Mouse (Mus musculus): ENCODE data around the gene Hspg2.

The Hspg2 gene

DNA sequence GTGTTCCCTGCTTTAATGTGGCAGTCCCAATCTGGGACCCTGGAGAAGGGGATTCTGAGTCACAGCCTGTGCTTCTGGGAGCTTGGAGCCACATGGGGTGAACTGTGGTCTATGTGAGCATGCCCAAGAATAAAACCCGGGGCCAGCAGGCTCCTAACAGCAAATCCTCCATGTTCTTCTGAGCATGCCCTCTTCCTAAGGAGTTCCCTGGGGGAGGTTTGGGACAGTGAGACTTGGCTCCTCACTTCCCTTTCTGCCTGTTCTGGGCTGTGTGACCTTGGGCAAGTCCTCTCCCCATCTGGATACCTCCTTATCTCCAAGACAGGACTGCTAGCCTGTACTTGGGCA lies 12.4 kb downstream of the Hspg2 start:
- DNase-seq (ENCODE audit: low spot score in 2 of 2) = no peak

DNA sequence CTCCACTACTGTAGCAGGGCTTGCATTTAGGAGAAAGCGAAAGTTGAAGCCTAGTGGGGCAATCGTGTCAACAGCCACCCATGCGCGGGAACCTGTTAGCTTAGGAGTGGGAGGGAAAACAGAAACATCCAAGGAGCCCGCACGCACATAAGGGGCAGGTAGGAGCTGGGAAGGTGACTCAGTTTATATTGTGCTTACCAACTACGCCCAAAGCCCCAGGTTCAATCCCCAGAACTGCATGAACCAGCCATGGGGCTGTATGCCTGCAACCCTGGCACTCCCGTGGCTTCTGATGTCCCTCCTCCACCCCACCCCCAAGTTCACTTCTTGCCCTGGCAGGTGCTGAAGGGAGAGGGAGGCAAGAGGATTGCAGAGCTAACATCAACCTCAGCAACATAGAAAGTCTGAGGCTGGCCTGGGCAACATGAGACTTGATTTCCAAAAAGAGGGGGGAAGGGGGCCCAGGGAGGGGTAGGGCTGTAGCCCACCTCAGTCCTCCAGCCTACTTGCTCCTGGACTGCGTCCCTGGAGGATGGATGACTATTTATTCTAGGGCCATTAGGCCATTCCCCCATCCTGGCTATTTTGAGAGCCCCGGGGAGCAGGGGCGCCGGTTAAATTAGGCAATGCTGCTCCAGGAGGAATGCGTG lies 12.9 kb downstream of the Hspg2 start:
- no peak for DNase-seq (ENCODE audit: low spot score in 2 of 2)

DNA sequence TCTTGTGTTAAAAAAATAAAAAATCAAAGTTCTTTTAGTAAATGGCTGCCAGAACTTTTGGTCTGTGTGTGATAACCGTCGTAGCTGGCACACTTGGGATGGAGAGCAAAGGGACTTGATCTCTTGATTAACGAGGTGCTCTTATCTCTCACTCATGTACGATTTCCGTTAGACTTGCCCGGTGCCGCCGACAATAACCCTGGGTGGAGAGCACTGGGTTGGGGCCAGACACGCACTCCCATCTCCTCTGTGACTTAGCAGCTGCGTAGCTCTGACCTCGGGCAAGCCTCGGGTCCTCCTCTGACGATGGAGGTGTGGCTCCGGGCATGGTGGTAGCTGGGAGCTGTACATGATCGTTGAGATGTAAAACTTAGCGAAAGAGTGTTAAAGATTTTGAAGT lies 15.3 kb downstream of the Hspg2 start:
- no peak for DNase-seq (ENCODE audit: low spot score in 2 of 2)

DNA sequence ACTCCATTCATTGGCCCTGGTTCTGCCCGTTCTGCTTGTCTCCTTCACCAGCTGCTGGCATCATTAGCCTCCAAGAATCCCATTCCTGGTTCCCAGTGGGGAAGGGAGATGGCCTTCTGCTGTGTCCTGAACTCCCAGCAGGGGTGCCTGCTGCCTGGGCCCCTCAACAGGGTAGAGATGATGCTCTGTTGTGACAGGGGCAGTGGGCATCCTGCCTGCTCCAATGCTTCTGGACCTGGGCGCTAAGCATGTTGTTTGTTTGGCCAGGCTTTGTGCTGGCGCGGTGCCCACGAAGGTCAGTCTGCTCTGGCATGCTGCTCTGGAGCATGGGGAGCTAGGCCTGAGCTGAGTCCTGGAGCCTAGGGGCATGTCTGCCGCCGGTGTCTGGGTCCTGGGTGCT lies 16.0 kb downstream of the Hspg2 start:
- DNase-seq (ENCODE audit: low spot score in 2 of 2) = no peak

DNA sequence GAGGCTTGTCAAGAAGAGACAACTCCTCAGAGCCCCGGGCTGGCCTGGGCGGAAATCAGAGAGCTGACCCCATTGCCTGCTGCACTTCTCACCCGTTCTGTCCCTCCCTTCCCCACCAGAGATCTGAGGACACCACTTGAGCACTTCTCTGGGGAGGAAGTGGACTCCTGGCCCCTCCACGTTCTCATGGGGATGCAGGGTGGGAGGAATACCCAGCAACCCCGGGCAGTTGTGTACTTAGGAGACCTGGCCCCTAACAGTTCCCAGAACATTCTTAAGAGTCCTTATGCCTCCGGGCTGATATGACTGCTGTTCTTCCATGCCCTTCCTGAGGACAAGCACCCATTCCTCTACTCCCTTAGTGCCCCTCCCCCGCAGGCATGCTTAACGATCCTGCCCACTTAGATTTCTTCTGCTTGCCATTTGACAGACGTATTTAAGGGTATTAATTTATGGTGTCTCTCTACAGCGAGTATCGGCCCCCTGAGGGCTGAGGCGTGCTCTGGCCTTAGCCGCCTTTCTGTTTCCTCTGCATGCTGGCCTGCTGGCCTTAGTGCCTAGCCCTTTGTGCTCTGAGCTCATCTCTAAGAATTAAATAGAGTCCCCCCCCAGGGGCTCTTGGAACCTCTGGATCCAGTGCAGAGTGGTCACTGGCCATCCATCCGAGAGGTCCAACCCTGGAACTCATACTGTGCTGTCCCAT lies 16.8 kb downstream of the Hspg2 start:
- DNase-seq (ENCODE audit: low spot score in 2 of 2) = no peak

DNA sequence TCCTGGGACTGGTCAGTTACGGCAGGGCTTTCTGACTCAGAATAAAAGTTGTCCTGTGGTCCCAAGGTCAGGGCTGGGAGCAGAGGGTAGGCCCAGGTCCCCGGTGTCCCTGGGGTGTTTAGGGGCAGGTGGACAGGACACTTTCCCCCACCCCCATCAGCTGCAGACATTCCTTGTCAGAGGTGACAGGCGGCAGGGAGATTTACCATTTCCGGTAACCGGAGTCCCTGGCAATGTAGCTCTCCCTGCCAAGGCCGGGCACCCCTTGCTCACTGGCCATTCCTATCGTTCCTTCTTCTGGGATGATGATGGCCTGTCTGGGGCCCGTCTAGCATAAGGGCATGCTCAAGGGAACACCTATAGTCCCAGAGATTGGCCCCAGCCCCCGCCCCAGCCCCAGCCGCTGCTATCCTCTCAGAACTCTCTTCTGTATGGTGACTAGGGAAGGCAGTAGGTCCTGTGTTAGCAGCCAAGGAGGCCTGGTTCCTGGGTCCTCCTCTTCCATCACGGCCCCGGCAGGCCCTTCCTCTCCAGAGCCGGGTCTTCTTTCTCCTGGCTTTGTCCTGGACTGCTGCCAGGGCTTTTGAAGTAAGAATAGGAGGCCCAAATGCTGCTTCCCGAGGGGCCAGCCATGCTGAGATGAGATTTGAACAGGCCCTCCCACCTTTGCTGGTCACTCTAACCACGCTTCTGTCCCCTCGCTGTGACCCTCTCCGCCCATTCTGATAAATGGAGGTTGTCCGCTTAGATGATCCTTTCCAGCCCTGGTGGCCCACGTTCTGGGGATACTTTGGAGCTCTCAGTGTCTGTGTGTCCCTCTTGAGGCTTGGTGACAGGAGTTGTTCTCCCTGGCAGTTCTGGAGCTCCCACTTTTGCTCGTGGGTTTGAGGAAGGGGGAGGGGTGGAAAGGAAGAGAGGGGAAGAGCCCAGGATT lies 17.8 kb downstream of the Hspg2 start:
- DNase-seq (ENCODE audit: low spot score in 2 of 2) = no peak

DNA sequence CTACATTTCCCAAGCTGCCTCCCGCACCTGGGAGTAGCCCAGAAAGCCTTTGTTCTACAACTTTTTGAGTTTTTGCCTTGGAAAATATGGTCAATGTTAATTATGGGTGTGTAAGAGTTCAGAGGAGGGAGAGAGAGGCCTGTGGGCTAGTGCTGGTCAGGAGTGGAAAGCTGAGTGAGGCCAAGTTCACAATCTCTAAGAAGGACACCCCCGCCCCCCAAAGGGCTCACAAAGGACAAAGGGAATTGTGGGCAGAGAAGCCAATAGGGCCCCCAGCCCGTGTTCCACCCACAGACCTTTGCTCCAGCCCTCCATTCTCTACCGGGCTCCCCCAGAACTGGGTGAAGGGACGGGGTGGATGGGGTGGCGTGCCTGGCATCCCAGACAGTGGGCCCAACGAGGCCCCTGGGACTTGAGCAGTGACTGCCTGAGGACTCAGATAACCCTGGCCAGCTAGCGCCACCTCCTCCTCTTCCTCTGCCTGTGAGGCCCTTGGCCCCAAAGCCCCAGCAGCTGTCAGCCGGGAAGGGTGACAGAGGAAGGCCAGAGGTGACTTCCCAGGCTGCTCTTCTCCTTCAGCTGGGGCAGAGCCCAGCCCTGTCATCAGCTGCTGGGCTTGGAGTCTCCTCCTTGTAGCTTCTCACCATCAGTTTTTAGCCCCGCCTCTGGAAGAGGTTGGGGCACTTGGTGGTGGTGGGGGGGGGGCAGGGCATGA lies 18.9 kb downstream of the Hspg2 start:
- no peak for DNase-seq (ENCODE audit: low spot score in 2 of 2)

DNA sequence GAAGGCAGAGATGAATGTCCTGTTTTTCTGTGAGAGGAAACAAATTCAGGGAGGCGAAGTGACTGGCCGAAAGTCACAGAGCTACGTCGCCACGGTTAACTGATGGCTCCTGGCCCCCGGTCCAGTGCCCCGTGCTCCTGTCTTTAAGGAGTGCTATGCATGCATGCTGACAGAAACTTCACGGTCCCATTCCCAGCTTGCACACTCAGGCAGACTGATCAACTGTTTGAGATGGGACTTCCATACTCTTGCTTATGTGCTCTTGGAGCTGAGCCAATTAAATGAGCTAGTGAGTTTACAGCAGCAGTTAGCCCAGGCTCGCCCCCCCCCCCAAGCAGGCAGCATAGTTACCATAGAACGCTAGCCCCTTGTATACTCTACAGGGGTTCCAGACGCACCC lies 19.5 kb downstream of the Hspg2 start:
- DNase-seq (ENCODE audit: low spot score in 2 of 2) = no peak

DNA sequence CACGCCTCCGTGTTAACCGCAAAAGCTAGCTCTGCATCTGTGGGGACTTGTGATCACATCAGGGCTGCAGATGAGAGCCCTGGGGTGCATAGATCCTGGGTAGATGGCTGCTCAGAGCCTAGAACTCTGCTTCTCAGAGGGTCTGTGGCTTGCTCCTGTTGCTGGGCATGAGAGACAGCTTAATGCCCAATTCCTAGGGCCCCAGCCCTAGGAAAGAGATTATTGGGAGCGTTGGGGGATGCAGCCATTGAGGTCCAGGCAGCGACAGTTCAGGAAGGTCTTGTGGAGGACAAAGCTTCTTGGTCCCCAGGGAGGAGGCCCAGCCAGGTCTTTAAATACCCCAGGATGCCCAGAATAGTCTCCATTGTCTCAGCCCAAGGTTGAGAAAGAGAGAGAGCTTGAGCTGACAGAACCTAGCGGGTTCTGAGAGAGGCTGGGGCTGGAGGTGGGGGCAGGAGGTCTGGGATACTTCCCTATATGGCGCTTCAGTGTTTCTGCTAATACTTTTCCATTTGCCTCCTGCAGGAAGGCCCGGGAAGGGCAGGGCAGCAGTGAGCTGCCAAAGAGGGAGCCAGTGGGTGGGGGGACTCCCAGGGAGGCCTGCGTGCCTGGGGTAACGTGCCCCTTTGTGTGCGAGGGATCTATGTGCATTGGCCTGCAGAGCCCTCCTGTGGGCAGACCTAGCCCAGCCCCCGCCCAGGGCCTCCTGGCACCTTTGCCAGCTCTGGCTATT lies 20.2 kb downstream of the Hspg2 start:
- DNase-seq (ENCODE audit: low spot score in 2 of 2) = no peak

DNA sequence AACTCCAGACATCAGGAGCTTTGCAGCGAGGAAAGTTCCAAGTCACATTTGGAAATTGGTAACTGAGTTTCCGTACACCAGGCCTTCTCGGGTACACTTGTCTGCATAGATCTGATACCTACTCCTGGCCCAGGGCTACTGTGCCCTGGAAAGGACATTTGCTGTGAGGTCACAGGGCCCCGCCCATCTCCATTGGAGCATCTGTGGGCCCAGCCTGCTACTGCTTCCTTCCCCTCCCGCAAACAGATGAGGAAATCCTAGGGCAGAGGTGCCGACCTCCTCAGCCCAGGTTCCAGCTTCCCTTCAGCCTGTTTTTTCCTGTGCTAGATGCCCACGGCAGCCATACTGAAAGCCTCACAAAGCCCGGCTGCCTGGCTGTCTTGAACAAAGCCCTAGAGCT lies 21.4 kb downstream of the Hspg2 start:
- no peak for DNase-seq (ENCODE audit: low spot score in 2 of 2)

DNA sequence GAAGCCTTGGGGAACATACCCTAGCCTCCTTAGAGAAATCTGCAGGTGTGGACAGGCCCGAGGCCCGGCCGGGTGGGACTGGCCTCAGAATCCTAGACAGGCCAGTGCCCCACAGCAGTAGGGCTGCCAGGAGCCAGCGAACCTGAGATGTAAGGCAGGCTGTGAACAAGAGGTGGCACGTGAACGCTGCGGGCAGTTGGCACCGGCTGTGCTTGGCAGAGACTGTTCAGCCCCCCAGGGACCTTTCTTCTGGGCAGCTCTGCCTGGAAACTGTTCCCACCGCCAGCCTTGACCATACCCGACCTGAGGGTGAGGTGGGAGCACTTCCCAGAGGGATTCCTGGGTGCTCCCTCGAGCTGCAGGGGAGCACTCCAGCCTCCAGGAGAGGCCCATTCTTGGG lies 24.0 kb downstream of the Hspg2 start:
- no peak for DNase-seq (ENCODE audit: low spot score in 2 of 2)

DNA sequence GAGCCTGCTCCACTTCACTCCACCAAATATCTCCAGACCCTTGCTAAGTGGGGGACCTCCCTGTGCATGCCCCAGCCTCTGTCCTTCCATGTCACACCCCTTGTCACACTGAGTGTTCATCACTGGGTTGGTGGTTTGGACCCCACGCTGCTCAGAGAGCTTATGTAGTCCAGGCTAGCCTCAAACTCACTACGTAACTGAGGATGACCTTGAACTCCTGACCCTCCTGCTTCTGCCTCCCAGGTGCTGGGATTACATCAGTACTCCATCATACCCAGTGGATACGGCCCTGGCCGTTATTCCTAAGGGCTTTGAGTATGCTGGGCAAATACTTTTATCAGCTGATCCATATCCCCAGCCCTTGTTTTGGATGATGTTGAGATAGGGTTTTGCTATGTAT lies 24.6 kb downstream of the Hspg2 start:
- DNase-seq (ENCODE audit: low spot score in 2 of 2) = no peak

DNA sequence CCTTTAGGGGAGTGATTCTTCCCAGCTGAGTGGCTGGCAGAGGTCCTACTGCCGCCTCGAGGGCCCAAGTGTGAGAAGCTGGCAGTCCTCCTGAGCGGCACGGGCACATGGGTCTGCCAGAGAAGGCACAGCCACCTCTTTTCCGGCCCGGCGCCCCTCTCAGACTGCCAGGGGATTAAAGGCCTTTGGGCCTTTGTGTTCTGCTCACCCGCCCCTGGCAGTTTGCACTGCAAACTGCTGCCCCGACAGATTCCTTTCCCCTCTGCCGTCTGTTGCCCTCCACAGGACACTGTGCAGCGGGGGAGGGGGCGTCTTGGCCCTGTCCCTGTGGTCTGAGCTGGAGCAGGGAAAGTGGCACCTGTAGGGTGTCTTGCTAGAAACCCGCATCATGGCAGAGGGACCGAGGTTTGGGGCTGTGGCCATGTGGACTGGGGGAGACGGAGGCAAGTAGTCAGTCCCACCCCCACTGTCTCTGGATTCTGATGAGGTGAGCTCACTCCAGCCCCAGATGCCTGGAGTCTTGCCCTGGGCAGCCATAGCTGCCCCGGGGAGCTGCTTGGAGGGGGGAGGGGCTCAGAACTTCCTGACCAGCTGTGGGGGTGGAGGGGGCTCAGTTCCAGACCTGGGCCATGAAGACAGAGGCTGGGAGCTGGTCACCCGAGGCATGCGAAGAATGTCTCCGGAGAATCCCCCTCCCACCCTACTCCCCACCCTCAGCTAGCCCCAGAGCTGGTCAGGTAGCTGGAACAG lies 26.4 kb downstream of the Hspg2 start:
- DNase-seq (ENCODE audit: low spot score in 2 of 2) = no peak

DNA sequence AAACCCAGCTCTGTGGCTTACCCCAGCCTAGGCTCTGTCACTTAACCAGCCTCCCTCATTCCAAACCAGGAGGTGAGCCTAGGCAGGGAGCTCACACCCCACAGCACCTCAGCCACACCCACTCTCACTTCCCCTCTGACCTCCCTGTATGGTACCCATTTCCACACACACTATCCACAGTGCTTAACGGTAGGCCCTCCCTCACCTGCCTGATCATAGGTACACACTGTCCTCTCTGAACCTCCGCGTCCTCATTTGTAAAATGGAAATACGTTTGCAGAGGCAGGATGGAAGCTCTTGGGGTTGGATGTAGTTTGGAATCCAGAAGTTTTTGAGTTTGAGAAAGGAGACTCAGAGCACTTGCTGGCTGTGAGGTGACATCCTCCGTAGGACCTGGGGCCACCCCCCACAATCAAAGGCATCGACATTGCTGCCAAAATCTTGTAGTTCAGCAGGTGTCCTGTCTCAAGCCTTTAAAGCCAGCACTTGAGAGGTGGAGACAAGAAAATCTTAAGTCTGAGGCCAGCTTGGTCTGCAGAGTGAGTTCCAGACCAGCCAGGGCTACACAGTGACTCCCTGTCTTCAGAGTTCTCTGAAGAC lies 27.0 kb downstream of the Hspg2 start:
- no peak for DNase-seq (ENCODE audit: low spot score in 2 of 2)

DNA sequence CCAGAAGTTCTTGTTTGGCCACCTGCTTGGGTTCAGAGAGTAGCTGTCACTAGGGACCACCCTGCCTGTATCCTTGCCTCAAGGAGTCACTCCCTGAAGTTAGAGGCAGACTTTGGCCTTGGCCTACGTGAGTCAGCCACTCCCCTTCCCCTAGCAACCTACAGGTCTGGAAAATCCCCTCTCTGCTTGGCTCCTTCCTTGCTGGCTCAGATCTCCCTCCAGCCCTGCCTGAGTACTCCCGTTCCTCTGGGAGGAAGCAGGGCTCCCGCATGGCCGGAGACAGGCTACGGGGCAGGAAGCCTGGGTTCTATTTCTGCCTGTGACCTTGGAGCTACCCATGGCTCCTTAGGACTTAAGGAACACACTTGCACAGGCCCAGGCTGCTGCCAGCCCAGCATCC lies 28.8 kb downstream of the Hspg2 start:
- DNase-seq (ENCODE audit: low spot score in 2 of 2) = no peak

DNA sequence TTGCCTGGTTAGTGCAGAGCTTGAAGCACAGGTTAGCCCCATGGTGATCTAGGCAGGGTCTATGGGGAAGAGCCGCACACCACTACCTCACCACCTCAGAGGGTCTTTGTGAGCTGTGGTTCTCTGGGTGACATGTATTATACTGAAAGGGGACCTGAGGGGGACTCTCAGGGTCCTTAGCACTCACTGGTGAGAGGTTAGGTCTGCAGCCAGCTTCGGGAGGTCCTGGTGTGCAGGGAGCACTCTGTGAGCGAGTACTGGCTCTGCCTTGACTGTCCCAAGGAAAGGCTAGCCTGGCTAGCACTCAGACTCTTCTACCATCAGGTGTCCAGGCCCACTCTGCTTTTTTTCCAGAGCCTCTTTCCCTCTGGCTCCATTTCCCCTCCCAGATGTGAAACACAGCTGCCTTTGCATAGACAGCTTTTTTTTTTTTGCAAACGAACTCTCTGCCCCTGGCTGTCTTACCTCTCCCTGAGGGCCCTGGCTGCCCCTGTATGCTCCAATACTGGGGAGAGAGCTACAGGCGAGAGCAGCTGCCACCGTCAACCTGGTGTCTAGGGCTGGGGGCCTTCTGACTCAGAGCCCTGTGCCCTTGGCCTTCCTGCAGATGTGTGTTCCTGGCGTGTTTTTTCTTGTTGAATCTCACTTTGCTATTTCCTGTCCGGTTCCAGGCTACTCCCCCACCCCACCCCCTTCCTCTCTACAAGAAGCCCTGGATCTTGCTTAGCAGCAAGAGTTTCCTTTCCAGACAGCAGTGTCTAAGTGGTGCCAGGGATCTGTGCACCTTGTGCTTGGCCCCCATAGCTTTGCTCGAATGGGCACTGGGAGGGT lies 29.5 kb downstream of the Hspg2 start:
- DNase-seq (ENCODE audit: low spot score in 2 of 2) = no peak

DNA sequence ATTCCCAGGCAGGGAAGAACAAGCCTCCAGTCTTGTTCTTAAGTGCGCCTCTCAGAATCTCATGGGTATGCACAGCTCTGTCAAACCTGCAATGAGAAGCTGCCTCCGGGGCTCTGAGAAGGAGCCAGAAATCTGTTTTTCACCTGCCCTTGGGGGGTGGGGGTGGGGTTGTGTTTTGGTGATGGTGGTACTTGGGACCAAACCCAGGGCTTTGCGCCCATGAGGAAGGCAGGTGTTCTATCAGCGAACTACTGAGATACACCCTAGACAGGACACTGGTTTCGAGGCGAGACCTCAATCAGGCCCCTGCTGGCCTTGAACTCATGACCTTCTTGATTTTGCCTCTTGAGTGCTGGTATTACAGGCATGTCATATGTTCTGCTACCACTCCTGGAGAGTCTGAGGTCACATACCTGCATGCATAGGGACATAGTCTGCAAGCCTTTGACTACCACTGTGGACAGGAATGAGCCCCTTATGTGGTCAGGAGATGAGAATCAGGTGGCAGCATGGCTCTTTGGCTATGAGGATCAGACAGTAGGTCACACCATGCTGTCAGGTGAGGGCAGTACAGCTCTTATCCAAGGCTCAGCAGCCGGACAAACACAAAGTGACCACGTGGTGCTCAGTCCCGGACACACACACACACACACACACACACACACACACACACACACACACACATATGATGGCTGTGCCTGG lies 30.5 kb downstream of the Hspg2 start:
- no peak for DNase-seq (ENCODE audit: low spot score in 2 of 2)

DNA sequence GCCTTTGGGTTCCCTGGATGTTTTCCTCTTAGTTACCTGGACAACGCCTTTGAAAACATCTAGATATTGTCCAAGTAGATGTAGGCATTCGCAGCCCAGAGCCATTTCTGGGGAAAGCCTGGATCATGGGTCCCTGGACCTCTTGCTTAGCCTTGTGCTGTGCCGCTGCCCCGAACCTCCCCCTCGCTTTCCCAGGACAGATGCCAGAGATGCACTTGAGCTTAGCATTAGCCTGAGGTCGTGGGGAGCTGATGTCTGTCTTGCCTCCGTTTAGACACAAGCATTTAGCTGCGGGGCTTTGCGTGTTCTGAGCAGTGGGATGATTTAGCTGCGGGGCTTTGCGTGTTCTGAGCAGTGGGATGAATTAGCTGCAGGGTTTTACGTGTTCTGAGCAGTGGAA lies 31.6 kb downstream of the Hspg2 start:
- no peak for DNase-seq (ENCODE audit: low spot score in 2 of 2)

DNA sequence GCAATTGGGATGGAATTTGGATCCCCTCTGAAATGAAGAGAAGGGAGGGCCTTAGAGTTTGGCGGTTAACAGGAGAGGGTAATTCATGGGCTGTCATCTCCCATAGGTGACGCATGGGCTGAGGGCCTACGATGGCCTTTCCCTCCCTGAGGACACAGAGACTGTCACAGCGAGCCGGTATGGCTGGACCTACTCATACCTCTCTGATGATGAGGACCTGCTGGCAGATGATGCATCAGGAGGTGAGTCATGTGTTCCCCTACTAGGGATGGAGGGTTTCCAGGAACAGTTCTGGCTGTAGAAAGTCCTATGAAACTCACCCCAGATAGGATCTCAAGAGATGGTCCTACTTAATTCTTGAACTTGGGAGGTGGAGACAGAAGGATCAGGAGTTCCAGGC lies 32.4 kb downstream of the Hspg2 start:
- DNase-seq (ENCODE audit: low spot score in 2 of 2) = no peak

Measured in left cerebral cortex, adult 9 months (tissue).